Mouse (Mus musculus): ENCODE results near the gene Plagl2.

- TF ChIP-seq CTCF (IDR thresholded peaks at IDR 0.05; ENCODE audit: borderline replicate concordance, extremely low read depth, insufficient read depth, insufficient read length) (no peak), POLR2A (IDR thresholded peaks at IDR 0.05; ENCODE audit: borderline replicate concordance, extremely low read depth, insufficient read depth, insufficient read length, poor library complexity, severe bottlenecking) (no peak)
Measured at GRCm38 (mm10) chr2:153227959-153228358, 13.3 kb downstream of the Plagl2 start.

Measured in brain, embryonic 14.5 days (tissue).